Mouse (Mus musculus) heart, embryonic 15.5 days (tissue): ENCODE measurements at regions not wholly inside any gene's neighbourhood (a gene's known extent, or its start where the extent isn't known, plus 50 kb on each side); places are given as distances from the start of the nearest gene placed in this dataset.

Experiments
- ATAC-seq: fragments of 200-750 bp; cut with Nextera tagmentation; replicated peaks from 2 replicates; pipeline ENCODE4 v1.8.0; 2017; ENCODE audit warnings: low read depth, moderate TSS enrichment; ENCODE audit not compliant: insufficient number of reproducible peaks, insufficient read depth, low FRiP score
- H3K27ac ChIP-seq: fragments of 300-500 bp; sonication (generic); 2 replicates; pipeline ENCODE4 v1.5.1; 2015; ENCODE audit warnings: mild to moderate bottlenecking, inconsistent platforms
- H3K27me3 ChIP-seq: fragments of 300-500 bp; sonication (generic); 2 replicates; pipeline ENCODE4 v1.6.1; 2015; ENCODE audit warnings: inconsistent platforms
- H3K36me3 ChIP-seq: fragments of 300-500 bp; sonication (generic); 2 replicates; pipeline ENCODE4 v1.6.1; 2015; ENCODE audit warnings: mild to moderate bottlenecking, inconsistent platforms
- H3K4me1 ChIP-seq: fragments of 300-500 bp; sonication (generic); replicated peaks from 2 replicates; pipeline ENCODE4 v1.6.1; 2015; ENCODE audit warnings: inconsistent platforms
- H3K4me2 ChIP-seq: fragments of 300-500 bp; sonication (generic); 2 replicates; pipeline ENCODE4 v1.6.1; 2015; ENCODE audit warnings: inconsistent platforms, mild to moderate bottlenecking, moderate library complexity
- H3K4me3 ChIP-seq: fragments of 300-500 bp; sonication (generic); 2 replicates; pipeline ENCODE4 v1.5.1; 2015; ENCODE audit warnings: mild to moderate bottlenecking, inconsistent platforms
- H3K9ac ChIP-seq: fragments of 300-500 bp; sonication (generic); 2 replicates; pipeline ENCODE4 v1.6.1; 2015; ENCODE audit warnings: mild to moderate bottlenecking, inconsistent platforms
- H3K9me3 ChIP-seq: fragments of 300-500 bp; sonication (generic); replicated peaks from 2 replicates; pipeline ENCODE4 v1.6.1; 2016; ENCODE audit warnings: inconsistent platforms
- WGBS: fragments of 180-500 bp; shearing (Covaris S2); methylation state at CpG from one replicate; pipeline ENCODE4 v1.1.7; 2015; ENCODE audit warnings: mixed read lengths; 5-methylcytosine and 5-hydroxymethylcytosine counted together

DNA sequence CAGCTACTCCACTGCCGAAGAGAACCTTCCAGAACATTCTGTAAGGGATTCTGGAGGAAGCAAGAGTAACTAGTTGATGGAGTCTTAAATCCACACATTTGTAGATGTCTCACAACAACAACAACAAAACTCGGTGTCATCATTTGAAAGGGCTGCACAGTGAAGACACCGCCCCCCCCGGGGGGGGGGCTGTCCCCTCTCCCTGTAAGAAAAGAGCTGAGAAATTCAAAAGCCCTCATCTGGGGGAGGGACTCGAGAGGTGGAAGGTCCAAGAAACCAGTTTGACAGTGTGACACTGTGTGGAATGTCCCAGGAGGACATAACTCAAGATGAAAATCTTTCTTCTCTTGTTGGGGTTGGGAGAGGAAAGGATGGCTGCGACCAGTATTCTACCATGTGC, 87.7 kb downstream of the Fam43a start:
- Histone ChIP-seq H3K4me1 (no peaks in the 10 kb centered on the region; the same call in 1 of the 2 replicates), H3K9ac (no peak overlapping the region), H3K27ac (no peak overlapping the region), H3K36me3 (no peaks in the 10 kb centered on the region), H3K4me3 (no peak overlapping the region), H3K9me3 (no peaks in the 10 kb centered on the region), H3K27me3 (no peaks in the 10 kb centered on the region), H3K4me2 (no peak overlapping the region)
- no peak for ATAC-seq
- 89% methylated on average over 6 of the region's 6 CpGs for WGBS

GRCm38 (mm10) chr16:30687682-30688081, 88.2 kb downstream of the Fam43a start:
- Histone ChIP-seq H3K27ac (no peak overlapping the region), H3K9me3 (no peaks in the 10 kb centered on the region), H3K27me3 (no peaks in the 10 kb centered on the region), H3K36me3 (no peaks in the 10 kb centered on the region), H3K4me1 (no peaks in the 10 kb centered on the region; the same call in 1 of the 2 replicates), H3K4me2 (no peak overlapping the region), H3K9ac (no peak overlapping the region), H3K4me3 (no peak overlapping the region)
- no peak for ATAC-seq
- WGBS: 67% methylated on average over 8 of the region's 8 CpGs

GRCm38 (mm10) chr16:30690531-30690930, 91.0 kb downstream of the Fam43a start:
- no peaks in the 10 kb centered on the region for H3K36me3 ChIP-seq
- WGBS: 63% methylated on average over 4 of the region's 4 CpGs

GRCm38 (mm10) chr16:30691964-30692363, 92.4 kb downstream of the Fam43a start:
- ATAC-seq: no peak
- WGBS: 65% methylated on average over 15 of the region's 15 CpGs
- Histone ChIP-seq H3K9me3 (no peaks in the 10 kb centered on the region), H3K9ac (no peak overlapping the region), H3K27ac (no peak overlapping the region), H3K4me2 (no peak overlapping the region), H3K27me3 (no peaks in the 10 kb centered on the region), H3K4me1 (peaks cover 11% of the 10 kb centered on the region), H3K4me3 (no peak overlapping the region), H3K36me3 (no peaks in the 10 kb centered on the region)

More at GRCm38 (mm10) chr16:30690531-30690930, 91.0 kb downstream of the Fam43a start:
- no peak overlapping the region for H3K4me3 ChIP-seq
- no peak overlapping the region for H3K27ac ChIP-seq
- no peaks in the 10 kb centered on the region for H3K27me3 ChIP-seq
- no peak overlapping the region for H3K9ac ChIP-seq
- H3K9me3 ChIP-seq: no peaks in the 10 kb centered on the region
- peaks cover 11% of the 10 kb centered on the region; the same call in 1 of the 2 replicates for H3K4me1 ChIP-seq
- H3K4me2 ChIP-seq: no peak overlapping the region
- no peak for ATAC-seq

- Histone ChIP-seq H3K36me3 (no peaks in the 10 kb centered on the region), H3K9ac (no peak overlapping the region), H3K27ac (no peak overlapping the region), H3K9me3 (no peaks in the 10 kb centered on the region), H3K27me3 (no peaks in the 10 kb centered on the region), H3K4me2 (no peak overlapping the region), H3K4me3 (no peak overlapping the region), H3K4me1 (peaks cover 15% of the 10 kb centered on the region)
- 55% methylated on average over 5 of the region's 5 CpGs for WGBS
- no peak for ATAC-seq
Observed at GRCm38 (mm10) chr16:30692541-30693141, 93.1 kb downstream of the Fam43a start.

DNA sequence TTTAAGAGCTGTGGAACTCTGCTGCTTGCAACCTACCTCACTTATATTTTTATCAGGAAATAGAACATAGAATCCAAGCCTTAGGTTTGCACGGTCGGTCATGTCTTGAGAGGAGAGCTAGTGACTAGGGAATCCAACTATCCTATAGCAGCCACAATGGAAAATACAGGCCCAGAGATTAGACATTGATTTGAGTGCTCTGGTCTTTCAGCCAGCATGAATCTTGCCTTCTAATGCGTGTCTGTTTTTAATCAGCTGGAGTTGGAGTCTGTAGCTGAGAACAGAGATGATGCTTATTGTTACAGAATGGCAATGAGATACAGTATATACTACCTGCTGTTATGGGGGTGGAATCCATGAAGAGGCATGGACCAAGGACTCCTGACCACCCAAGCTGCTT, 93.7 kb downstream of the Fam43a start:
- WGBS: 64% methylated on average over 3 of the region's 3 CpGs
- H3K27ac ChIP-seq: no peak overlapping the region

DNA sequence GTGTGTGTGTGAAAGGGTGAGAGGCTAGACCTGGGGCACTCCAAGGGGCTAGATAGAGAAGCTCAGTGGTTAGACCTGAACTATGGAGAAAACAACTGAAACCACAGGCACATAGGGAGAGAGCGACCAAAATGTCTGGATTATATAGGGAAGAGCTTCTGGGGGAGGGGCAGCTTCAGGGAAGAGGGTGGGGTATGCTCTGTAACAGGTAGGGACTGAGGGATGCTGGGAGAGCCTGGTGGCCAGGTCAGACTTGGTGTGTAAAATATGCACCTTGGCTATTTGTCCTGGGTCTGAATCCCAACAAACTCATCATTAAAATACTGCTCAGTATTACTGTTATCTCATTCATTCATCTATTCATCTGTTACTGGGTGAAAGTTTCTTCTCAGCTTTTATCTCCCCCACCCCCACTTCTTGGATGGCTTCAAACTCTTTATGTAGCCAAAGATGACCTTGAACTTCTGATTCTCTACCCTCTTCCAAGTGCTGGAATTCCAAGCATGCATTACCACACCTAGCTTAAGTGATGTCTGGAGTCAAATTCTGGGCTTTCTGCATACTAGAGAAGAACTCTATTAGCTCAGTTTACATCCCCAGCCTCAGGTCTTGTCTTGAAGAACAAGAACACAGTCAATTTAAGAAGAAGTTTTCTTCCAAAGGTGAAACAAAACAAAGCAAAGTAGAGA, 94.5 kb downstream of the Fam43a start:
- Histone ChIP-seq H3K36me3 (no peaks in the 10 kb centered on the region), H3K9ac (no peak overlapping the region), H3K9me3 (no peaks in the 10 kb centered on the region), H3K4me1 (peaks cover 15% of the 10 kb centered on the region), H3K4me3 (no peak overlapping the region), H3K4me2 (no peak overlapping the region), H3K27ac (no peak overlapping the region), H3K27me3 (no peaks in the 10 kb centered on the region)
- no peak for ATAC-seq
- WGBS: 94% methylated on average over 1 of the region's 1 CpGs

More for the DNA sequence above, 93.7 kb downstream of the Fam43a start:
- H3K4me3 ChIP-seq: no peak overlapping the region
- ATAC-seq: no peak; the same call in 1 of the 2 replicates
- H3K9me3 ChIP-seq: no peaks in the 10 kb centered on the region
- no peak overlapping the region for H3K4me2 ChIP-seq
- no peak overlapping the region for H3K9ac ChIP-seq
- H3K4me1 ChIP-seq: peaks cover 15% of the 10 kb centered on the region
- no peaks in the 10 kb centered on the region for H3K36me3 ChIP-seq
- no peaks in the 10 kb centered on the region for H3K27me3 ChIP-seq

DNA sequence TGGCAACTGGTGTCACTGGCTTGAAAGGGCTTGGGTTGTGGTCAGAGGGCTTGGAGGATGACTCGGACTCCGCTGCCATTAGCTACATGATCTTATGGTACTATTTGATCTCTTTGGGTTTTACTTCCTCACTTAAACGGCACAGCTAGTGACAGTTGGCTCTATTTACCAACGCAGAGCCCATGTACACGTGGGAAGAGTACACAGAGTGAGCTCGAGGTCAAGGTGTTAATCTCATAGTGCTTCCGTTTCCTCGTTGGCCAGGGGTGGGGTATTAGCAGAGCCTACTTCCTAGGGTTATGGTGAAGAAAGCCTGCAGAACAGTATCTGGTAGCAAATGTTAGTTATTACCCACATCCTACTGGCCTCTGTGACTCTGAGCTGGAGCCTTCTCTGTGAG, 96.2 kb downstream of the Fam43a start:
- H3K4me3 ChIP-seq: no peak overlapping the region
- H3K9me3 ChIP-seq: no peaks in the 10 kb centered on the region
- H3K4me1 ChIP-seq: peaks cover 15% of the 10 kb centered on the region
- no peaks in the 10 kb centered on the region for H3K36me3 ChIP-seq
- no peak overlapping the region for H3K27ac ChIP-seq
- no peaks in the 10 kb centered on the region for H3K27me3 ChIP-seq
- WGBS: 81% methylated on average over 8 of the region's 8 CpGs
- no peak for ATAC-seq
- H3K9ac ChIP-seq: no peak overlapping the region
- no peak overlapping the region for H3K4me2 ChIP-seq

GRCm38 (mm10) chr16:30697209-30697608, 97.7 kb downstream of the Fam43a start:
- no peaks in the 10 kb centered on the region for H3K36me3 ChIP-seq
- no peak overlapping the region for H3K4me2 ChIP-seq
- 47% methylated on average over 4 of the region's 4 CpGs for WGBS
- H3K27ac ChIP-seq: no peak overlapping the region
- H3K9me3 ChIP-seq: no peaks in the 10 kb centered on the region
- no peak overlapping the region for H3K9ac ChIP-seq
- no peaks in the 10 kb centered on the region for H3K27me3 ChIP-seq
- H3K4me3 ChIP-seq: no peak overlapping the region
- ATAC-seq: no peak
- H3K4me1 ChIP-seq: peaks cover 15% of the 10 kb centered on the region

GRCm38 (mm10) chr16:30697806-30698205, 98.3 kb downstream of the Fam43a start:
- no peak overlapping the region for H3K4me2 ChIP-seq
- no peak for ATAC-seq
- H3K27ac ChIP-seq: no peak overlapping the region
- H3K4me3 ChIP-seq: no peak overlapping the region
- H3K4me1 ChIP-seq: peaks cover 15% of the 10 kb centered on the region
- no peaks in the 10 kb centered on the region for H3K36me3 ChIP-seq
- H3K27me3 ChIP-seq: no peaks in the 10 kb centered on the region
- 83% methylated on average over 2 of the region's 2 CpGs for WGBS
- H3K9me3 ChIP-seq: no peaks in the 10 kb centered on the region
- no peak overlapping the region for H3K9ac ChIP-seq

- Histone ChIP-seq H3K9me3 (no peaks in the 10 kb centered on the region), H3K27me3 (no peaks in the 10 kb centered on the region), H3K4me2 (no peak overlapping the region), H3K4me3 (no peak overlapping the region), H3K36me3 (no peaks in the 10 kb centered on the region), H3K4me1 (no peaks in the 10 kb centered on the region), H3K27ac (no peak overlapping the region), H3K9ac (no peak overlapping the region)
- 82% methylated on average over 8 of the region's 8 CpGs for WGBS
- no peak for ATAC-seq
Observed at GRCm38 (mm10) chr16:30703831-30704230, 104.3 kb downstream of the Fam43a start.

DNA sequence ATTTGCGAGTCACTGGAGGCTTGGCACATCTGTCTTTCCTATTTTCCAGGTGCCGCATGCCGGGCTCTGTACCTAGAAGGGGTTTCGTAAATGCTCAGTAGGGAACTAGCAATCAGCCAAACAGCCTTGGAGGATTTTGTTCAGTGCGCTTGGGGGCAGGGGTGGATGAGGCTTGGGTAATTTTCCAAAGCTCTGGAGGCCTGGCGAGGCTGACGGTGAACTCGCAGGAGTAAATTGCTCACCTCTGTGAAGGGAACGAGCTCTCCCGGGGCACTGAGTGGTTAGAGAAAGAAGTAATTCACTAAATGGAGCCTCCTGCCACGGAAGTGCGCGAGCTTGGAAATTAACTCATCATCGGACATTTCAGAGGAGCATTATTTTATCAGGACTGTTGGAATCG, 110.0 kb downstream of the Fam43a start:
- no peak overlapping the region for H3K4me3 ChIP-seq
- H3K4me1 ChIP-seq: no peaks in the 10 kb centered on the region
- no peak overlapping the region for H3K4me2 ChIP-seq
- H3K36me3 ChIP-seq: no peaks in the 10 kb centered on the region
- H3K9me3 ChIP-seq: no peaks in the 10 kb centered on the region
- ATAC-seq: no peak
- no peaks in the 10 kb centered on the region for H3K27me3 ChIP-seq
- H3K27ac ChIP-seq: no peak overlapping the region
- 81% methylated on average over 15 of the region's 15 CpGs for WGBS
- H3K9ac ChIP-seq: no peak overlapping the region
